Mouse (Mus musculus) left cerebral cortex, adult 6 months (tissue): ENCODE data around the gene Olfr1131. TPM values are rescaled to one million over a fixed set of nuclear protein-coding genes. Genes with fewer than 3 reads are reported as not detected.

Source experiments
- long read RNA-seq, 2 experiments: library from polyadenylated mRNA; unstranded; transcript quantifications; one replicate each; pipeline ENCODE4 v2.0.0; 2019 to 2020
- polyA plus RNA-seq: library from polyadenylated mRNA; unstranded; fragments of <200 nt; fragmentation: Nextera tagmentation; gene quantifications from 2 replicates; pipeline ENCODE4 v1.2.3, GENCODE M21; 2021

Gene Olfr1131
- polyA plus RNA-seq = not detected in 2 replicates
- long read RNA-seq, experiment 1 = 0 reads
- long read RNA-seq, experiment 2 = 0 reads

GRCm38 (mm10) chr2:87626804-87627203, at the start of gene Olfr1131:
Gene Olfr1131 (plus strand): TSS chr2:87627104.

DNA sequence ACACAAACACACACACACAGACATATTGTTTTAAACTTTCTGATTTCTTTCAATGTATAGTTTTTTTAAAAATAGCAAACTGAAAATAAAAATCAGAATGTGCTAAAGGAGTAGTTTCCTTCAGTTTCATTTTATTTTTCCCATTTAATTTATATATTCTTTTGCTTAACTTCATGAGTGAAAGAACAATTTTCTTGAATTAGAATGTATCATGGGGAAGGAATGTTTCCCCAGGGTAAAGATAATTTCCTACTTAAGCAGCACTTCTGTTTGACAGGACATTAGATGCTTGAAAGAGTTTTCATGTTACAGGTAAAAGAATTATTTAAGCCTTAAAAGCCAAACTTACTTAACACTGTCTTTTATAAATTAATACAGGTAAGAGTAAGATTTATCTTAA, 21.0 kb upstream of the Olfr1131 start, which contains the start of gene Olfr1130:
Gene Olfr1130 (plus strand): TSS at position 301 of the 400 bp plus-strand sequence.

DNA sequence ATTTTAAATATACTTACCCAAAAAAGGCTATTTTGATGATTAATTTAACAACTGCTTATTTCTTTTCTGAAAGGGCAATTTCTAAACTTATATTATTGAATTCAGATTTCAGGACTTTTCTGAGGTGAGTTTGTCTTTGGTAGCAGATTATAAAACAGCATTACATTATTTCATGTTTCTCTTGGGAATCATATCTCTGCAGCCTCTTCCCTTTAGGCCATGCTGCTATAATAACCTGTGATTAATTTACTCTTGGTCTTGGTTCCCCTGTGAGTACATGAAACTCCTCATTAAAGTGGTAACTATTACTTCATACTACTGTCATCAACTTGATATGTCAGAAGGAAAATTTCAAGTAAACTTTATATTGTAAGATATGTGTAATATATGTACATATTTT, 10.5 kb downstream of the Olfr1131 start, which contains the start of gene Olfr1132:
Gene Olfr1132 (minus strand): TSS at position 101 of the 400 bp plus-strand sequence.

GRCm38 (mm10) chr2:87647274-87647673, 20.4 kb downstream of the Olfr1131 start, which contains the start of gene Olfr1133:
Gene Olfr1133 (minus strand): TSS chr2:87647374.

GRCm38 (mm10) chr2:87658360-87658759, 31.5 kb downstream of the Olfr1131 start, which contains the start of gene Olfr1134:
Gene Olfr1134 (minus strand): TSS chr2:87658460.

GRCm38 (mm10) chr2:87673564-87673963, 46.7 kb downstream of the Olfr1131 start, which contains the start of gene Olfr1135:
Gene Olfr1135 (minus strand): TSS chr2:87673664.

Other genes with a start within 250 kb of the Olfr1131 start
- gene Olfr1122, start 241.3 kb upstream of the Olfr1131 start, polyA plus RNA-seq = not detected in 2 replicates
- gene Olfr1123, start 210.5 kb upstream of the Olfr1131 start, polyA plus RNA-seq = not detected in 2 replicates
- 0.11 TPM in 2 replicates for gene Olfr1124, start 196.8 kb upstream of the Olfr1131 start, polyA plus RNA-seq
- not detected in 2 replicates for gene Olfr1126, start 173.1 kb upstream of the Olfr1131 start, polyA plus RNA-seq
- not detected in 2 replicates for gene Pramel7, start 130.0 kb upstream of the Olfr1131 start, polyA plus RNA-seq
- gene Pramel6, start 120.5 kb upstream of the Olfr1131 start, polyA plus RNA-seq = not detected in 2 replicates
- not detected in 2 replicates for gene Olfr153, start 95.3 kb upstream of the Olfr1131 start, polyA plus RNA-seq
- gene Olfr1128, start 81.6 kb upstream of the Olfr1131 start, polyA plus RNA-seq = not detected in 2 replicates
- not detected in 2 replicates for gene Olfr1129, start 53.2 kb upstream of the Olfr1131 start, polyA plus RNA-seq
- not detected in 2 replicates for gene Olfr1130, start 20.9 kb upstream of the Olfr1131 start, polyA plus RNA-seq
- gene Olfr1132, start 10.4 kb downstream of the Olfr1131 start, polyA plus RNA-seq = not detected in 2 replicates
- gene Olfr1133, start 20.3 kb downstream of the Olfr1131 start, polyA plus RNA-seq = not detected in 2 replicates
- gene Olfr1134, start 31.4 kb downstream of the Olfr1131 start, polyA plus RNA-seq = not detected in 2 replicates
- not detected in 2 replicates for gene Olfr1135, start 46.6 kb downstream of the Olfr1131 start, polyA plus RNA-seq
- not detected in 2 replicates for gene Olfr1136, start 66.8 kb downstream of the Olfr1131 start, polyA plus RNA-seq
- gene Olfr1137, start 86.1 kb downstream of the Olfr1131 start, polyA plus RNA-seq = not detected in 2 replicates
- gene Olfr1138, start 112.9 kb downstream of the Olfr1131 start, polyA plus RNA-seq = not detected in 2 replicates
- gene Olfr1140, start 116.6 kb downstream of the Olfr1131 start, polyA plus RNA-seq = not detected in 2 replicates
- not detected in 2 replicates for gene Olfr1141, start 126.9 kb downstream of the Olfr1131 start, polyA plus RNA-seq
- gene Olfr152, start 152.4 kb downstream of the Olfr1131 start, polyA plus RNA-seq = not detected in 2 replicates
- gene Olfr1143, start 173.5 kb downstream of the Olfr1131 start, polyA plus RNA-seq = not detected in 2 replicates
- gene Olfr1145, start 182.7 kb downstream of the Olfr1131 start, polyA plus RNA-seq = not detected in 2 replicates
- not detected in 2 replicates for gene Olfr1148, start 203.4 kb downstream of the Olfr1131 start, polyA plus RNA-seq
- gene Olfr1150-ps1, start 216.9 kb downstream of the Olfr1131 start, polyA plus RNA-seq = not detected in 2 replicates
- gene Olfr1151, start 228.8 kb downstream of the Olfr1131 start, polyA plus RNA-seq = not detected in 2 replicates
- gene Olfr1152, start 239.4 kb downstream of the Olfr1131 start, polyA plus RNA-seq = not detected in 2 replicates